Mouse (Mus musculus) embryo, embryonic 11 days (tissue): ENCODE measurements around the gene Uspl1.
"Not testable (repeated sequence)": the region's sequence is repeated elsewhere in the genome, so short reads cannot be mapped to it uniquely, and the experiment has no call there.

ENCODE experiments used
- DNase-seq: peaks from one replicate; pipeline ENCODE4 v3.0.0-alpha.2; 2015

Uspl1 gene

GRCm38 (mm10) chr5:149184104-149184843 lies at the start of gene Uspl1, which contains the start of gene Hmgb1:
Gene Uspl1 (plus strand): TSS chr5:149184350.
Gene Hmgb1 (minus strand): TSS chr5:149184489.
- peak; percentile 98 for DNase-seq

- no peak for DNase-seq
Measured at GRCm38 (mm10) chr5:149134751-149135454, 49.2 kb upstream of the Uspl1 start.

GRCm38 (mm10) chr5:149135455-149136354 lies 48.4 kb upstream of the Uspl1 start:
- DNase-seq = no peak

- DNase-seq = no peak
Measured at GRCm38 (mm10) chr5:149136933-149137365, 47.2 kb upstream of the Uspl1 start.

- no peak for DNase-seq
Measured at GRCm38 (mm10) chr5:149137447-149137846, 46.7 kb upstream of the Uspl1 start.

- DNase-seq = not testable (repeated sequence)
Measured at GRCm38 (mm10) chr5:149138087-149138486, 46.1 kb upstream of the Uspl1 start.

GRCm38 (mm10) chr5:149140336-149140735 lies 43.8 kb upstream of the Uspl1 start:
- no peak for DNase-seq

- DNase-seq = not testable (repeated sequence)
Measured at GRCm38 (mm10) chr5:149141155-149141554, 43.0 kb upstream of the Uspl1 start.

- no peak for DNase-seq
Measured at GRCm38 (mm10) chr5:149143766-149144375, 40.3 kb upstream of the Uspl1 start.

GRCm38 (mm10) chr5:149146691-149147090 lies 37.5 kb upstream of the Uspl1 start:
- no peak for DNase-seq

GRCm38 (mm10) chr5:149147386-149148000 lies 36.7 kb upstream of the Uspl1 start:
- DNase-seq = no peak

- no peak for DNase-seq
Measured at GRCm38 (mm10) chr5:149150882-149151281, 33.3 kb upstream of the Uspl1 start.

GRCm38 (mm10) chr5:149152063-149152773 lies 31.9 kb upstream of the Uspl1 start:
- peak; percentile 62 for DNase-seq

GRCm38 (mm10) chr5:149152774-149153155 lies 31.4 kb upstream of the Uspl1 start:
- DNase-seq = no peak

GRCm38 (mm10) chr5:149156886-149157563 lies 27.1 kb upstream of the Uspl1 start:
- DNase-seq = no peak

GRCm38 (mm10) chr5:149159021-149159420 lies 25.1 kb upstream of the Uspl1 start:
- no peak for DNase-seq

GRCm38 (mm10) chr5:149160469-149160868 lies 23.7 kb upstream of the Uspl1 start:
- DNase-seq = no peak

GRCm38 (mm10) chr5:149162890-149163289 lies 21.3 kb upstream of the Uspl1 start:
- DNase-seq = no peak

GRCm38 (mm10) chr5:149164881-149165280 lies 19.3 kb upstream of the Uspl1 start:
- DNase-seq = peak; percentile 36

- no peak for DNase-seq
Measured at GRCm38 (mm10) chr5:149166011-149166410, 18.1 kb upstream of the Uspl1 start.

GRCm38 (mm10) chr5:149168051-149168450 lies 16.1 kb upstream of the Uspl1 start:
- no peak for DNase-seq
